Mouse (Mus musculus) forebrain, embryonic 15.5 days (tissue): ENCODE results near the gene Tgtp1. TPM values are rescaled to one million over a fixed set of nuclear protein-coding genes. Genes with fewer than 3 reads are reported as not detected.
"Not testable (repeated sequence)": the region's sequence is repeated elsewhere in the genome, so short reads cannot be mapped to it uniquely, and the experiment has no call there.

Experiments used
- ATAC-seq: fragments of 200-750 bp; cut with Nextera tagmentation; replicated peaks from 2 replicates; pipeline ENCODE4 v1.8.0; 2017; ENCODE audit warnings: mild to moderate bottlenecking, moderate TSS enrichment, moderate library complexity
- H3K27ac ChIP-seq: fragments of 300-500 bp; sonication (generic); replicated peaks from 2 replicates; pipeline ENCODE4 v1.5.1; 2015; ENCODE audit warnings: mild to moderate bottlenecking, inconsistent platforms
- H3K27me3 ChIP-seq: fragments of 300-500 bp; sonication (generic); 2 replicates; pipeline ENCODE4 v1.6.1; 2015; ENCODE audit warnings: inconsistent platforms
- H3K36me3 ChIP-seq: fragments of 300-500 bp; sonication (generic); 2 replicates; pipeline ENCODE4 v1.6.1; 2015; ENCODE audit warnings: mild to moderate bottlenecking, inconsistent platforms
- H3K4me1 ChIP-seq: fragments of 300-500 bp; sonication (generic); 2 replicates; pipeline ENCODE4 v1.6.1; 2015; ENCODE audit warnings: inconsistent platforms
- H3K4me2 ChIP-seq: fragments of 300-500 bp; sonication (generic); replicated peaks from 2 replicates; pipeline ENCODE4 v1.6.1; 2015; ENCODE audit warnings: mild to moderate bottlenecking, inconsistent platforms
- H3K4me3 ChIP-seq: fragments of 300-500 bp; sonication (generic); 2 replicates; pipeline ENCODE4 v1.5.1; 2015; ENCODE audit warnings: mild to moderate bottlenecking, inconsistent platforms
- H3K9ac ChIP-seq: fragments of 300-500 bp; sonication (generic); replicated peaks from 2 replicates; pipeline ENCODE4 v1.6.1; 2015; ENCODE audit warnings: mild to moderate bottlenecking, inconsistent platforms
- H3K9me3 ChIP-seq: fragments of 300-500 bp; sonication (generic); 2 replicates; pipeline ENCODE4 v1.6.1; 2016; ENCODE audit warnings: inconsistent platforms
- WGBS: fragments of 180-500 bp; shearing (Covaris S2); methylation state at CpG from one replicate; pipeline ENCODE4 v1.1.7; 2015; ENCODE audit warnings: mixed read lengths; 5-methylcytosine and 5-hydroxymethylcytosine counted together
- polyA plus RNA-seq: library from polyadenylated mRNA; unstranded; fragments of >200 nt; fragmentation: Nextera tagmentation; extraction: Ambion mirVana; gene quantifications from 2 replicates; pipeline ENCODE4 v1.2.1, GENCODE M21; 2015

The Tgtp1 gene
- polyA plus RNA-seq, 1 experiment from 2014 or later: not detected

DNA sequence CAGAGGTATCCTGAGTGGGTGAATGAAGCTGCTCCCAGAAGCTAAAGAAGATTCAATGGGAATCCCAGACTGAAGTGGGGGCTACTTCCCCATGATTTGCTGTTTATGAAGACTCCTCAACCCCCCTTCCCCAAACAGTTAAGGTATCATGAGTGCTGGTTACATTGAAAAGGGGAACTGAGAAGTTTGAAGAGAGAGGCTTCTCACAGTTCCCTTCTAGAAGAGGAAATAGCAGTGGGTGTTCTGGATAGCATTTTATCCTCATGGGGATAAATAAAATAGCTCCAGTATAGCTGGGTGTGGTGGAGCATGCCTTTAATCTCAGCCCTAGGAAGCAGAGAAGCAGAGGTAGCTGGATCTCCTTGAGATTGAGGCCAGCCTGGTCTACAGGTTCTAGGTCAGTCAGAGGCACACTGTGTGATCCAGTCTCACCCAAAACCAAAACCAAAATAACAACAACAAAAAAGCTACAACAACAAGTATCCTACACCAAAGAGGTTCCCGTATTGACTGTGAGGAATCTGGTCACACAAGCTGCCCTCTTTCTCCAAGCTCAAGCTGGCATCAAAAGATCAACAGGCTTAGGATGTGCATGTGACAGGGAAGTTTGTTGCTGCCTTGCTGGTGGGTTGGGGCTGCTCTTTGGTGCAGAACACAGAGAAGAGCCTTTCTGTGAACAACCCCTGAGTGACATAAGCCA is 15.6 kb downstream of the Tgtp1 start, which contains the start of gene Olfr56:
Olfr56 (plus strand) TSS at position 650 of the 700 bp plus-strand sequence.
- not testable (repeated sequence) for H3K4me2 ChIP-seq, H3K4me1 ChIP-seq, H3K4me3 ChIP-seq, H3K36me3 ChIP-seq, H3K9me3 ChIP-seq, ATAC-seq, H3K27ac ChIP-seq, H3K27me3 ChIP-seq, H3K9ac ChIP-seq
- WGBS: no CpG with 5 or more reads among the region's 1 CpGs

DNA sequence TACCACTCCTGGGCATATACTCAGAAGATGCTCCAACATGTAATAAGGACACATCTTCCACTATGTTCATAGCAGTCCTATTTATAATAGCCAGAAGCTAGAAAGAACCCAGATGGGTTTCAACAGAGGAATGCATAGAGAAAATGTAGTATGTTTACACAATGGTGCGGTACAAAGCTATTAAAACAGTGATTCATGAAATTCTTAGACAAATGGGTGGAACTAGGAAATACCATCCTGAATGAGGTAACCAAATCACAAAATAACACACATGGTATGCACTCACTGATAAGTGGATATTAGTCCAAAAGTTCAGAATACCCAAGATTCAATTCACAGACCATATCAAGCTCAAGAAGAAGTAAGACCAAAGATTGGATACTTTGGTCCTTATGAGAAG is 19.3 kb downstream of the Tgtp1 start:
- not testable (repeated sequence) for H3K36me3 ChIP-seq, H3K27ac ChIP-seq, H3K27me3 ChIP-seq, H3K4me1 ChIP-seq, H3K9me3 ChIP-seq, H3K9ac ChIP-seq, ATAC-seq, H3K4me3 ChIP-seq, H3K4me2 ChIP-seq
- no CpG with 5 or more reads among the region's 1 CpGs for WGBS

DNA sequence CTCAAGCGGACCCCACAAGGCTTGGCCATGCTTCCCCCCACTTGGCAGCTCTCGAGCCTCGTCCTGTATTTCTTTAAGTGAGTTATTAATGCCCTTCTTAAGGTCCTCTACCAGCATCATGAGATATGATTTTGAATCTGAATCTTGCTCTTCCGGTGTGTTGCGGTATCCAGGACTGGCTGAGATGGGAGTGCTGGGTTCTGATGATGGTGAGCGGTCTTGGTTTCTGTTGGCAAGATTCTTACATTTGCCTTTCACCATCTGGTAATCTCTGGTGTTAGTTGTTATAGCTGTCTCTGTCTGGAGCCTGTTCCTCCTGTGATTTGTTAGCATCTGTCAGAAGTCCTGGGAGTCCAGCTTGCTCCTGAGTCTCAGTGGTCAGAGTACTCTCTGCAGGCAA is 47.9 kb downstream of the Tgtp1 start, which contains the start of gene Psme2b:
Psme2b (minus strand) TSS at position 101 of the 400 bp plus-strand sequence.
- H3K9me3 ChIP-seq, ATAC-seq, H3K4me3 ChIP-seq, H3K4me1 ChIP-seq, H3K27ac ChIP-seq, H3K27me3 ChIP-seq, H3K4me2 ChIP-seq, H3K9ac ChIP-seq, H3K36me3 ChIP-seq: not testable (repeated sequence)
- WGBS: 94% methylated on average over 6 of the region's 6 CpGs

DNA sequence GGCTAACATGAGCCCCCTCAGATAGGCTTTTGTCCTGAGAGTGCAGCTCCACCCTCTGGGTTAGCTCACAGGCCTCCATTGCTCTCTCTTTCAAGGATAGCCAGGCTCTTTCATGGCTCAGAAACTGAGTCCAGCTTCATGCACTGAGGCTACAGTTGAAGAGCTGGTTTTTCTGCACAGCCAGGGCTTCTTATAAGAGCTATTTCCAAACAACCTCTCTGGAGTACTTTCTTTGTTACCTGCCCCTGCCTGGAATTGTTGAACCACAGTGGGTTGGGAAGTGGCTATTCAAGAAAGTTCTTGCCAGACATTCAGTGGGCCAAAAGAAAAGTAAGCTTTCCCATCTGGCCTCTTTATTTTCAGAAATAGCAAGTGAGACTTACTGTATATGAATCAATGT is 54.7 kb downstream of the Tgtp1 start:
- H3K4me2 ChIP-seq, H3K9me3 ChIP-seq, H3K36me3 ChIP-seq, H3K27me3 ChIP-seq, ATAC-seq, H3K9ac ChIP-seq, H3K4me3 ChIP-seq, H3K4me1 ChIP-seq, H3K27ac ChIP-seq: not testable (repeated sequence)

Other genes with a start within 250 kb of the Tgtp1 start
- gene Rack1, start 193.8 kb downstream of the Tgtp1 start, polyA plus RNA-seq: 475 and 481 TPM in 2 replicates
- 6.0 and 6.3 TPM in 2 replicates for gene Trim41, start 176.8 kb downstream of the Tgtp1 start, polyA plus RNA-seq
- gene Trim7, start 168.0 kb downstream of the Tgtp1 start, polyA plus RNA-seq: 1.4 and 1.7 TPM in 2 replicates
- gene Gm12184, start 167.5 kb downstream of the Tgtp1 start, polyA plus RNA-seq: 4.5 and 5.8 TPM in 2 replicates
- gene Irgm1, start 122.5 kb downstream of the Tgtp1 start, polyA plus RNA-seq: 1.6 and 1.9 TPM in 2 replicates
- 0.11 and 0.14 TPM in 2 replicates for gene Gm5431, start 92.0 kb downstream of the Tgtp1 start, polyA plus RNA-seq
- gene Psme2b, start 48.0 kb downstream of the Tgtp1 start, polyA plus RNA-seq: 1.3 and 1.5 TPM in 2 replicates
- not detected in 2 replicates for gene Olfr56, start 15.3 kb downstream of the Tgtp1 start, polyA plus RNA-seq
- gene 9930111J21Rik1, start 14.8 kb downstream of the Tgtp1 start, polyA plus RNA-seq: 0.34 and 0.55 TPM in 2 replicates
- gene Gm12185, start 1.9 kb downstream of the Tgtp1 start, polyA plus RNA-seq: not detected in 2 replicates
- 0.24 and 0.28 TPM in 2 replicates for gene 9930111J21Rik2, start 57.1 kb upstream of the Tgtp1 start, polyA plus RNA-seq
- gene Tgtp2, start 70.0 kb upstream of the Tgtp1 start, polyA plus RNA-seq: not detected in 2 replicates
- 0.38 and 0.54 TPM in 2 replicates for gene Ifi47, start 82.4 kb upstream of the Tgtp1 start, polyA plus RNA-seq
- gene Olfr1396, start 120.7 kb upstream of the Tgtp1 start, polyA plus RNA-seq: not detected in 2 replicates
- not detected in 2 replicates for gene Olfr1395, start 148.1 kb upstream of the Tgtp1 start, polyA plus RNA-seq
- gene Olfr1394, start 160.2 kb upstream of the Tgtp1 start, polyA plus RNA-seq: not detected in 2 replicates
- gene Btnl9, start 193.0 kb upstream of the Tgtp1 start, polyA plus RNA-seq: 0.09 TPM in 1 of 2 replicates, not detected in the other
- 54.7 and 55.1 TPM in 2 replicates for gene Zfp62, start 209.1 kb upstream of the Tgtp1 start, polyA plus RNA-seq